ENCODE assay signal across 25 mouse cellular contexts in the genomic region with DNA sequence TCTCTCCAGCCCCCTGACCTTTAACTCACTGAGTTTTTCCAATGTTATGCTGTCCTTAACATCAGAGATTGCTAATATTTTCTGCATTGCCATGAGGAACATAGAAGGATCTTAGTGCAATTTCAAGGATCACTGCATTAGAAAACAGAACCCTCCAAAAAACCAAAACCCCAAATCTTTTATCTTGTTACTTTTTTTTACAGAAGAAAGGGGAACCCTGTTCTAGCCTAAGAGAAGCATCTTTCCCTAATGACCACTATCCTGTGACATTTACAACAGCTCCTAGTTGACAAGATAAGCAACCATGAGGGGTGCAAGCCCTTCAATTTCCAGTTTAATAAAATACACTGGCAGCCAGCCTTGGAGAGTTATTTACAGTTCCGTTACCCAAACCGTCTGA. TPM values are rescaled to one million over a fixed set of nuclear protein-coding genes. Genes with fewer than 3 reads are reported as not detected.
DNase-seq lines count a peak whose midpoint lies in the region; ATAC-seq and TF ChIP-seq lines count a peak whose summit lies in the region.
"Had no signal": no experiment of that assay in that cellular context is flagged by ENCODE, and none has a peak within 500 bp of the region (broad histone marks: within the 10 kb centered on the region; RNA-seq: fewer than 3 reads in every experiment).

No protein-coding gene starts in this region.

- no peak for TF ChIP-seq CTCF in liver, postnatal 0 days (IDR thresholded peaks at IDR 0.05; ENCODE audit: low read depth)
- no peak for TF ChIP-seq CTCF in MEL (IDR thresholded peaks at IDR 0.05 in 2 of 3, conservative IDR thresholded peaks at IDR 0.05 in 1 of 3; ENCODE audit: control insufficient read depth in 1 of 3, insufficient read depth in 1 of 3, low read depth in 2 of 3, low read length in 3 of 3, poor library complexity in 1 of 3, severe bottlenecking in 1 of 3)

- H3K4me1 ChIP-seq in liver, embryonic 13.5 days (replicated peaks): peaks cover 85% of the 10 kb centered on the region
- peaks cover 18% of the 10 kb centered on the region for H3K4me1 ChIP-seq in liver, postnatal 0 days (ENCODE audit: insufficient read depth)
- peaks cover 47 to 52% of the 10 kb centered on the region in 2 experiments for H3K4me1 ChIP-seq in MEL (ENCODE audit: control insufficient read depth in 1 of 2, insufficient read depth in 2 of 2, low read length in 2 of 2)
- peaks cover 7% of the 10 kb centered on the region; the same call in 1 of the 2 replicates for H3K4me1 ChIP-seq in brown adipose tissue, adult 24 weeks (ENCODE audit: control insufficient read depth, insufficient read depth, insufficient read length, low read length)
- H3K4me1 ChIP-seq: embryonic facial prominence, embryonic 13.5 days; embryonic facial prominence, embryonic 15.5 days; forebrain, embryonic 10.5 days; forebrain, embryonic 12.5 days had no signal

- H3K27me3 ChIP-seq in liver, embryonic 13.5 days: no peaks in the 10 kb centered on the region
- no peaks in the 10 kb centered on the region for H3K27me3 ChIP-seq in liver, postnatal 0 days (ENCODE audit: insufficient read depth, low read length)
- H3K27me3 ChIP-seq in MEL (ENCODE audit: control insufficient read depth in 1 of 2, insufficient read depth in 2 of 2, low read length in 2 of 2): no peaks in the 10 kb centered on the region
- H3K27me3 ChIP-seq: embryonic facial prominence, embryonic 13.5 days; embryonic facial prominence, embryonic 15.5 days; forebrain, embryonic 12.5 days; Patski had no signal

- 75% methylated on average over 2 of the region's 2 CpGs for WGBS in liver, embryonic 13.5 days (ENCODE audit: insufficient replicate concordance)
- 70% methylated on average over 2 of the region's 2 CpGs for WGBS in liver, postnatal 0 days (ENCODE audit: insufficient replicate concordance)

- TF ChIP-seq EP300 in liver, postnatal 0 days (IDR thresholded peaks at IDR 0.05; ENCODE audit: low read depth): no peak
- TF ChIP-seq EP300 in MEL (IDR thresholded peaks at IDR 0.05; ENCODE audit: low read depth in 1 of 2, low read length in 2 of 2): peak in 1 of 2 experiments; percentile 24; a peak in 1 of 4 replicates

- H3K79me2 ChIP-seq in MEL (ENCODE audit: control insufficient read depth, insufficient read depth, low read length, poor library complexity): 0 out of 2 replicates have a peak, but pooled peaks cover 1% of the 10 kb centered on the region

- H3K36me3 ChIP-seq in liver, embryonic 13.5 days: 0 out of 2 replicates have a peak, but pooled peaks cover 7% of the 10 kb centered on the region
- peaks cover 10% of the 10 kb centered on the region for H3K36me3 ChIP-seq in liver, postnatal 0 days (replicated peaks; ENCODE audit: insufficient read depth, low read length)
- H3K36me3 ChIP-seq in MEL (ENCODE audit: control insufficient read depth in 1 of 2, insufficient read depth in 2 of 2, low read length in 2 of 2): peaks cover 0 to 69% of the 10 kb centered on the region in 2 experiments; a peak in 3 of 4 replicates

- H3K4me2 ChIP-seq in liver, embryonic 13.5 days: no peak overlapping the region
- H3K4me2 ChIP-seq in liver, postnatal 0 days (ENCODE audit: low read depth, low read length): no peak overlapping the region
- H3K4me2 ChIP-seq: embryonic facial prominence, embryonic 13.5 days; embryonic facial prominence, embryonic 15.5 days; forebrain, embryonic 12.5 days had no signal

- H3K9ac ChIP-seq in liver, embryonic 13.5 days: no peak overlapping the region
- no peak overlapping the region for H3K9ac ChIP-seq in liver, postnatal 0 days (replicated peaks)
- H3K9ac ChIP-seq in MEL (ENCODE audit: control insufficient read depth, low read depth, low read length, poor library complexity, severe bottlenecking): no peak overlapping the region
- H3K9ac ChIP-seq: embryonic facial prominence, embryonic 13.5 days; embryonic facial prominence, embryonic 15.5 days; forebrain, embryonic 12.5 days had no signal

- DNase-seq in liver, embryonic 13.5 days: no peak
- no peak for DNase-seq in liver, postnatal 0 days
- no peak for DNase-seq in MEL (ENCODE audit: low read depth, low spot score)
- no peak for DNase-seq in frontal cortex, postnatal 10 days (ENCODE audit: low spot score in 2 of 2)
- no peak for DNase-seq in kidney, adult 18-20 months
- DNase-seq: adrenal gland, adult 8-10 months; adrenal gland, postnatal 14 days; adrenal gland, postnatal 36 days; cerebellum, adult 11 months; cerebellum, adult 18-20 months; cerebellum, adult 8-10 months; cerebellum, adult 9-11 months; cerebellum, postnatal 14 days; cerebellum, postnatal 36 days; embryo, embryonic 11 days had no signal

- H3K9me3 ChIP-seq in liver, embryonic 13.5 days (replicated peaks): no peaks in the 10 kb centered on the region
- H3K9me3 ChIP-seq in liver, postnatal 0 days (ENCODE audit: low read length): no peaks in the 10 kb centered on the region
- H3K9me3 ChIP-seq in MEL (replicated peaks; ENCODE audit: insufficient read depth, low read length): no peaks in the 10 kb centered on the region
- H3K9me3 ChIP-seq: embryonic facial prominence, embryonic 13.5 days; embryonic facial prominence, embryonic 15.5 days; forebrain, embryonic 10.5 days; forebrain, embryonic 12.5 days had no signal

- H3K4me3 ChIP-seq in liver, embryonic 13.5 days (replicated peaks): no peak overlapping the region
- no peak overlapping the region for H3K4me3 ChIP-seq in liver, postnatal 0 days (ENCODE audit: low read depth, low read length)
- H3K4me3 ChIP-seq in MEL (ENCODE audit: control insufficient read depth in 1 of 2, insufficient read depth in 1 of 2, low read depth in 2 of 2, low read length in 2 of 2): no peak overlapping the region
- H3K4me3 ChIP-seq in brown adipose tissue, adult 24 weeks (ENCODE audit: insufficient read depth, low read depth, low read length): no peak overlapping the region
- H3K4me3 ChIP-seq: embryonic facial prominence, embryonic 13.5 days; embryonic facial prominence, embryonic 15.5 days; erythroblast, embryonic 14.5 days; forebrain, embryonic 10.5 days; forebrain, embryonic 12.5 days had no signal

- peak overlapping the region; percentile 24; the same call in 1 of the 2 replicates for H3K27ac ChIP-seq in liver, embryonic 13.5 days
- no peak overlapping the region for H3K27ac ChIP-seq in liver, postnatal 0 days (ENCODE audit: low read depth)
- H3K27ac ChIP-seq in MEL (ENCODE audit: control insufficient read depth, low read depth, low read length): peak overlapping the region; percentile 29; the same call in 1 of the 2 replicates
- H3K27ac ChIP-seq in brown adipose tissue, adult 24 weeks (replicated peaks; ENCODE audit: low read depth, low read length): peak overlapping the region; percentile 28; the same call in 1 of the 2 replicates
- H3K27ac ChIP-seq: embryonic facial prominence, embryonic 13.5 days; embryonic facial prominence, embryonic 15.5 days; forebrain, embryonic 10.5 days; forebrain, embryonic 12.5 days had no signal

- TF ChIP-seq POLR2A in MEL (IDR thresholded peaks at IDR 0.05; ENCODE audit: control insufficient read depth in 1 of 2, insufficient read depth in 1 of 2, low read depth in 1 of 2, low read length in 2 of 2, poor library complexity in 1 of 2): no peak

- ATAC-seq in liver, embryonic 13.5 days (ENCODE audit: low read depth): no peak
- no peak for ATAC-seq in liver, postnatal 0 days
- ATAC-seq: activated CD4-positive, CD25-positive, alpha-beta regulatory T cell, adult 4 months; forebrain, embryonic 14.5 days; forebrain, embryonic 16.5 days; Patski had no signal

- no peak for TF ChIP-seq RAD21 in MEL (IDR thresholded peaks at IDR 0.05; ENCODE audit: low read depth, low read length)

TF ChIP-seq in MEL, 35 proteins besides CTCF, POLR2A, EP300 and RAD21:
- no peak for TF ChIP-seq UBTF (IDR thresholded peaks at IDR 0.05; ENCODE audit: borderline replicate concordance, insufficient read depth, low read depth, low read length)
- no peak for TF ChIP-seq ZKSCAN1 (IDR thresholded peaks at IDR 0.05; ENCODE audit: low read depth, low read length)
- TF ChIP-seq ZNF384 (IDR thresholded peaks at IDR 0.05; ENCODE audit: low read depth, low read length): peak; percentile 81
- peak; percentile 65 for TF ChIP-seq RCOR1 (IDR thresholded peaks at IDR 0.05; ENCODE audit: low read depth, low read length)

RNA-seq across cellular contexts. Expression of a gene that starts 23.2 kb away (rescaled TPM):
- polyA plus RNA-seq in liver, embryonic 13.5 days (2015; fragmentation: Nextera tagmentation; extraction: Ambion mirVana): 30.6 and 32.9 TPM in 2 replicates
- 13.2 and 14.0 TPM in 2 replicates for polyA plus RNA-seq in liver, postnatal 0 days (2015; fragmentation: Nextera tagmentation; extraction: Ambion mirVana)
- total RNA-seq in MEL (2012; rRNA removed): 16.9 and 18.3 TPM in 2 replicates
- 10 to 100 TPM in 1 of 2 experiments, not detected in 1; 14.6 TPM for polyA plus RNA-seq in MEL (2012; ENCODE audit: insufficient read depth in 1 of 2, insufficient read length in 2 of 2, low read depth in 1 of 2, low replicate concordance in 2 of 2, missing spikeins in 1 of 2)
- 9.1 and 11.2 TPM in 2 replicates for polyA plus RNA-seq in brown adipose tissue, adult 24 weeks (2012; ENCODE audit: insufficient read depth, insufficient read length, missing spikeins)

RNA-seq across cellular contexts. Expression of a gene that starts 23.4 kb away (rescaled TPM):
- 94.7 and 121 TPM in 2 replicates for polyA plus RNA-seq in liver, embryonic 13.5 days (2015; fragmentation: Nextera tagmentation; extraction: Ambion mirVana)
- polyA plus RNA-seq in liver, postnatal 0 days (2015; fragmentation: Nextera tagmentation; extraction: Ambion mirVana): 67.0 and 69.3 TPM in 2 replicates
- total RNA-seq in MEL (2012; rRNA removed): 39.4 and 46.9 TPM in 2 replicates
- polyA plus RNA-seq in MEL (2012; ENCODE audit: insufficient read depth in 1 of 2, insufficient read length in 2 of 2, low read depth in 1 of 2, low replicate concordance in 2 of 2, missing spikeins in 1 of 2): 100 to 1,000 TPM in 1 of 2 experiments, 10 to 100 TPM in 1; 54.7 to 405 TPM
- polyA plus RNA-seq in brown adipose tissue, adult 24 weeks (2012; ENCODE audit: insufficient read depth, insufficient read length, missing spikeins): 82.3 and 86.5 TPM in 2 replicates

RNA-seq across cellular contexts. Expression of a gene that starts 42.6 kb away (rescaled TPM):
- 32.3 and 38.0 TPM in 2 replicates for polyA plus RNA-seq in liver, embryonic 13.5 days (2015; fragmentation: Nextera tagmentation; extraction: Ambion mirVana)
- 16.9 and 18.5 TPM in 2 replicates for polyA plus RNA-seq in liver, postnatal 0 days (2015; fragmentation: Nextera tagmentation; extraction: Ambion mirVana)
- total RNA-seq in MEL (2012; rRNA removed): 44.6 and 46.0 TPM in 2 replicates
- polyA plus RNA-seq in MEL (2012; ENCODE audit: insufficient read depth in 1 of 2, insufficient read length in 2 of 2, low read depth in 1 of 2, low replicate concordance in 2 of 2, missing spikeins in 1 of 2): 100 to 1,000 TPM in 1 of 2 experiments, 10 to 100 TPM in 1; 39.8 to 203 TPM
- 3.6 and 6.3 TPM in 2 replicates for polyA plus RNA-seq in brown adipose tissue, adult 24 weeks (2012; ENCODE audit: insufficient read depth, insufficient read length, missing spikeins)
